Mouse (Mus musculus): ENCODE measurements around the gene H2-Aa.

- peak; percentile 70; the same call in 1 of the 2 replicates for TF ChIP-seq POLR2A (IDR thresholded peaks at IDR 0.05; ENCODE audit: insufficient read depth, low read depth, low read length)
- no peak for TF ChIP-seq CTCF (IDR thresholded peaks at IDR 0.05)
- TF ChIP-seq EP300 (IDR thresholded peaks at IDR 0.05; ENCODE audit: insufficient read depth, low read depth, low read length) = no peak
Measured at GRCm38 (mm10) chr17:34239601-34240041, 48.0 kb downstream of the H2-Aa start.
